Mouse (Mus musculus) c-Kit-positive CD71-positive TER-119-positive erythroid progenitor cells, embryonic 14.5 days (primary cell): ENCODE results near the gene Mmp15.
"Not testable (repeated sequence)": the region's sequence is repeated elsewhere in the genome, so short reads cannot be mapped to it uniquely, and the experiment has no call there.

Experiments used
- DNase-seq: peaks from one replicate; pipeline ENCODE4 v3.0.0-alpha.2; 2013; ENCODE audit warnings: low spot score

The Mmp15 gene

DNA sequence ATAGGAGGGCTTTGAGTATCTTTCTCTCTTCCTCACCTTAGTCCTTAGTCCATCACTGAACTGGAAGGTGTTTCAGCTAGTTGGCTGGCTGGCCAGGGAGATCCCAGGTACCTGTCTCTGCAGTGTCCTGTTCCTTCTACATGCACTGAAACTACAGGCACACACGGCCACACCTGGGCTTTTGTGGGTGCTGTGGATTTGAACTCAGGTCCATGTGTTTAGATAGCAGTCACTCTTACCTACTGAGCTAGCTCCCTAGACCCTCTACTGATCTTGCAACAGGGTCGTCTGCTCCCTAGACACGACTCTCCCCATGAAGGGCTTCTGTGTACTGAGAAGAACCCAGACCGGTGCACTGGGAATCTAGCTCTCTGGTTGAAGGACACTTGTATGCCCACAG, 25.0 kb downstream of the Mmp15 start:
- DNase-seq: no peak

DNA sequence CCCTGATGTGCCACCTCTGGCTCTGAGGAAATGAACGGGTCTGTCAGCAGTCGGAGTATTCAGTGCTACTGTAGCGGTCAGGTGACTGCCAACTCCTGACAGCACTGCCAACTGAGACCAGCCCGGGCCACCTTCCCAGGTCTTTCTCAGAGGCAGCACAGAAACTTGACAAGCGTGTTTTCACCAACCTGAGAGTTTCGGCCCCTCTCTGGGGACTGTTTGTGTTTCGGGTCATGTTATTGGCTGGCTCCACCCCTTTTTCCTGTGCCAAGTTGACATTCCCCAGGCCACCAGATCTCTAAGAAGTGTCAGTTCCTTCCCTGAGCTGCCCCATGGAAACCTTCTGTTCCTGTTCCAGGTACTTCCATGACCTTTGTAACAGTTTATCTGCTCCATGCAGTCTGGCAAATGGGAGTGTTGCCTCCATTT, 25.8 kb downstream of the Mmp15 start:
- DNase-seq: no peak

DNA sequence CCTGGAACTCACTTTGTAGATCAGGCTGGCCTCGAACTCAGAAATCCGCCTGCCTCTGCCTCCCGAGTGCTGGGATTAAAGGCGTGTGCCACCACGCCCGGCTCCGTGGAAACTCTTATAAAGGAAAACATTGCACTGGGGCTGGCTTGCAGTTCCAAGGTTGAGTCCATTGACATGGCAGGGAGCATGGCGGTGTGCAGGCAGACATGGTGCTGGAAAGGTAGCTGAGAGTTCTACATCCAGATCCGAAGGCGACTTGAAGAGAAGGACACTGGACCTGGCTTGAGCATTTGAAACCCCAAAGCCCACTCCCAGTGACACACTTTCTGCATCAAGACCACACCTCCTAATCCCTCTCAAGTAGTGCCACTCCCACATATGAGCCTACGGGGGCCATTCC, 26.9 kb downstream of the Mmp15 start:
- DNase-seq: not testable (repeated sequence)

DNA sequence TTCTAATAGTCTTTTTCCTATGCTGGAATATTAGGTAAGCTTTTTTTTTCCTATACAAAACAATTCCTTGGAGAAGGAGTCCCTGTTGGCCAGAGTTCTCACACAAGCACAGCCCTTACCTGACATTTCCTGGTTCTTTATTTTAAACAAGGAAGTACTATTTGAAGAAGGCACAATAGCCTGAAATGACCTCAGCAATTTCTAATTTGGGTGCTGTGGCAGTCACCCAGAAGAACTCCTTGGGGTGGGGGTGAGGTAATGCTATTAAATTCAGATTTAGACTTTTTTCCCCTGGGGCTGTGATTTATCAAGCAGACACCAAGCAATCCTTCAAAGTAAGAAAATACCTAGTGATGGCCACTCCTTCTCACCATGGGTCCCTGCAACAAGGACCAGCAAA, 28.9 kb downstream of the Mmp15 start:
- DNase-seq: no peak

DNA sequence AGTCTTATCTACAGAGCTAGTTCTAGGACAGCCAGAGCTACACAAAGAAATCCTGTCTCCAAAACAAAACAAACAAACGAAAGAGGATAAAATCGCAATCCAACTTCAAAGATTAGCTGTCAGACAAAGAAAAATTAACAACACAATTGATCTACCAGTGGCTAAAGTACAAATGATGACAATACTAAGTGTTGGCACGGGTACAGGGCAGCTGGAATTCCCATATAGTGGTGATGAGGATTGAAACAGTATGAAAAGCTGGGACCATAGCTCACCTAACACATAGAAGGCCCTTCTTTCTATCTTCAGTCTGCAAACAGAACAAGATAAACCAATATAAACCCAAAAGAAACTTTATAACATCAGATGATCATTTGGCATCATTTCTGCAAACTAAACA, 29.5 kb downstream of the Mmp15 start:
- DNase-seq: no peak

DNA sequence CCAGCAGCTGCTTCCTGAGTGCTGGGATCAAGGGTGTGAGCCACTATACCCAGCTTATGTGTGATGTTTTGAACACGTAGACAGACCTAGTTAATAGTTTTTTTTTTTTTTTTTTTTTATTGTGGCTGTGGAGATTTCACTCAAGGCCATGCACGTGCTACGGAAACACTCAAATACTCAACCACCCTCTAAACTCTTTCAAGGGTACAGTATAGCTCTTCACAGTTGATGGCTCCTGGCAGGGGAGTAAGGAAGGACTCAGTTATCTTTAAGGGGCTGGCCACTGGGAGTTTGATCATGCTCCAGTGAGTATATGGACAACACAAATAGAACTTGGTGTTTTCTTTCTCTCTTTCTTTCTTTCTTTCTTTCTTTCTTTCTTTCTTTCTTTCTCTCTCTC, 32.4 kb downstream of the Mmp15 start:
- no peak for DNase-seq

DNA sequence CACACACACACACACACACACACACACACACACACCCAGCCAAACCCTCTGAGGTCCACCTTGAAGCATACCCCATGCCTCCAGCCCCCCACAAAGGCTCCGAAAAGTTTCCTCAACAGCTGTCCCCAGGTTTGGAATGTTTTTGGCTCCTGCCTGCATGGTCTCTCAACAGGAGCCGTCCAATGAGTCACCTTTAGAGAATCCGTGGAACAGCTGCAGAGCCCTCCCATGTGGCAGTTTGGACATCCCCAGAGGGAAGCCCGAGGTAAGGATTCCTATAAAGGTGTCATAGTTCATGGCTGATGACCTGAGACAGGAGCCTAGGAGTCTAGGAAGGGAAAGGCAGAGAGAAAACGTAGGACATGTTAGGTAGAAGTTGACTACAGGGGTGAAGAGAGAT, 34.0 kb downstream of the Mmp15 start:
- DNase-seq: no peak

DNA sequence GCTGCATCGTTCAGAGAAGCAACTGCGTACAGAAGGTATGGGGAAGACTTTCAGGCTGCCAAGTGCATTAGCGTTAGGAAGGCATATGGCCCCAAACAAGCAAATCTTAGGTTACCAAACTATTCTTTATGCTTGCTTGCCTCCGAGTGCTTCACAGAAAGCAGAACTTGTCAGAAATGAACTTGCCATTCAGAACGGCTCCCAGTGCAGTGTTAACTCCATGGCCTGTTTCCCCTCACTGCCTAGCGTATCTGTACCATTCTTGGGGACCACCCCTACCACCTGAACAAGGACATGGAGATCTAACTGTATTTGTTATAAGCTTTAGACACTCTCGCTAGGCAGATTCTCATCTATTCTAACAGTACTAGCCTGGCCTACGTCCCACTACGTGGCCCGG, 35.2 kb downstream of the Mmp15 start:
- no peak for DNase-seq

DNA sequence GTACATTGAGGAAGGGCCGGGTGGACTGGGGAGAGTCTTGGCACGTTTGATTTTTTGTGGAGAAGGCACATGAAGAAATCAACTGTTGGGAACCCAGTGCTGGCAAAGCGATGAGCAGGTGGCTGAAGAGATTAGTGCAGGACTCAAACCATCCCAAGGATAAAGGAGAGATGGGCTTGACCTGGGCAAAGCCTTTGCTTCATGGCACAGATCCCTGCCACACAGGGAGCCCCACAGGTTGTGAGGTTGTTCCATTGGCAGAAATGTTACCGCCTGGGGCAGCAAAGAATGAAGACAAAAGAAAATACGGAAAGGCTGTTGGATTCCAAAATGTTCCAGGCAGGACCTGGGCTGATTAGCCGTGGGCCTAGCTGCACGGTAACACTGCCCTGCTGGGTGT, 35.9 kb downstream of the Mmp15 start:
- DNase-seq: no peak

DNA sequence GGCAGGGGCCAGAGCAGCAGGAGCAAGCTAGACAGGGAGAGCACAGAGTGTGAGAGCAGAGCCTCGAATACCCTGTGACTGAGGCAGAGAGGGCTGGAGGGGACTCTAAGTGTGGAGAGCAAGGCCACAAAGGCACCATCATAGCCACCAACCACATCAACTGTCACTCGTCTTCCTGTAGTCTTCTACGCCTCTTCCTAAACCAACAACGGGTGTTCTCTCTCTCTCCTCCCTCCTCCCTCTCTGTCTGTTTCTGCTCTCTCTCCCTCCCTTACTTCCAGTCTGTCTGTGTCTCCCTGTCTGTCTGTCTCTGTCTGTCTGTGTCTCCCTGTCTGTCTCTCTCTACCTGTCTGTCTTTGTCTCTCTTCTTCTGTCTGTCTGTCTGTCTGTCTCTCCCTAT, 38.2 kb downstream of the Mmp15 start:
- DNase-seq: no peak

DNA sequence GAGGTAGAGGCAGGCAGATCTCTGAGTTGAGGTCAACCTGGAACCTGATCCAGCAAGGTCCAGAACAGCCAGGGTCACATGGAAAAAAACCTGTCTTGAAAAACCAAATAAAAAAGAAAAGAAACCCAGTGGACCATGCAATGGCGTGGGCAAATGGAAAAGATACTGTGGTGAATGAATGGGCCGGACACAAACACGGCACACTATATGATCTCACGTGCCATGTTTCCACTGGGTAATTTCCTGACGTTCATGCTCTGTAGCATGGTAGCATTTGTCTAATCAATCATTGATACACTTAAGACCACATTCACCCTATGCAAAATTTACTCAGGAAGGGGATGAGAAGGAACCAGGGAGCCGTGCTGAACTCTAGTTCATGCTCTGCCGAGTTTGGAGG, 39.0 kb downstream of the Mmp15 start:
- DNase-seq: no peak

DNA sequence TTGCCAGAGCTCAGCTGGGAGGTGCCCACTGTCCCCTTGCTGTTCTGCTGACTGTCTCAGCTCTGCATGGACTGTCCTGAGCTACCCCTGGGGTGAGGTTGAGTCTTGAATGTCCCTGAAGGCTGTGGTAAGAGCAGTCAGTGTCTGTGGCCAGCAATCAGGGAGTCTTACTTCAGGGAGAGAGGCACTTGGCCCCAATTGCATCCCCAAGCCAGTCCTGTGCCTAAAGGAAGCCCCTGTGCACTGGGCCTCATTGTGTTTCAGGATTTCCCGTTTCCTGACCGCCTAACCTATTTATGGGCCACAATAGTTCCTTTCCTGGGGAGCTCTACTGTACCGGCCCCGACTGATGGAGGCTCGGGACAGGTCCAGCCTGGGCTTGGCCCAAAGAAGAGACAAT, 40.5 kb downstream of the Mmp15 start:
- no peak for DNase-seq

DNA sequence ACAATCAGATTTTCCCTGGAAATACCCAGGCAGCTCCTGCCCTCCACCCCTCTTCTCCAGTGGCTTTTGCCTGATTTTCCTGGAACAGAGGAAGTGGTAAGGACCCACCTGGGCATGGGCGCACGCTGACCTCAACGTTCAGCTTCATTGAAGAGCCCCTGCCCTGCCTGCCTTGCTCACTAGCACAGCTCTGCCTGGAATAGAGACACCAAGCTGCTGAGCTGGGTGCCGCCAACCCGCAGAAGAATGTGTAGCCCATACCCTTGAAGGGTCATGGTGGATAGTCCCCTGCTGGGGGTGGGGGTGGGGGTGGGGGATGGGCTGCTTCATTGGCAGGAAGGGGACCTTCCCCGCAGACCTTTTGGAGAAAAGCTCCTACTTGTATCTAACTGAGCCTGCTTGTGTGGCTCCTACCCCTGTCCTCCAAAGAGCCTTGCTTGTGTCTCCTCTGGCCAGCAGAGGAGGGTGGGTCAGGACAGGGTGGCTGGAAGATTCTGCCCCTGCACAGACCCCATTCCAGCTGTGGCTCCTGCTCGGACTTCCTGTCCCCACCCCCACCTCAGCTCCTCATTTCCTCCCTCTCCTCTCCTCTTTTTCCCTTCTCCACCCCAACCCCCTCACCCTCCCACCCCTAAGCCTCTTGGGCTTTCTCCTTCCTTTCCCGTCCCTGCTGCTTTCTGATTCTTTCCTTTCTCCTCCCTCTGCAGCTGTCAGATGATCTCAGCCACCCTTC, 43.3 kb downstream of the Mmp15 start:
- no peak for DNase-seq

DNA sequence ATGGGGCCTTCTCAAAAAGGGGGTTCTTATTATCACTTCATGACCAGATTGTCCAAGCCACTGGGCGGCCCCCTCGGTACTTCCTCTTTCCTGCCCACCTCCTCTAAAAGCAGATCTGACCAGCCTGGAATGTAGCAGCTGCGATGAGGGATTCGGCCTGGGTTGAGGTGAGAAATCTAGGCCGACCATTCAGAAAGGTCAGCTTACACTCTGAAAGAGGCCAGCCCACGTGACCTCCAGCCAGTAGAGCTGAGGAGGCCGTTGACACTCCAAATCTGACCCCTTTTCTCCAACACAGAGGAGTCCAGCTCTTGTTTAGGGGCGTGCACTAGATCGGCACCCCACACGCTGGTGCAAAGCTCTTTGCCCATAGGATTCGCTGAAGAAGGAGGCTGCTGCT, 44.7 kb downstream of the Mmp15 start:
- DNase-seq: no peak

DNA sequence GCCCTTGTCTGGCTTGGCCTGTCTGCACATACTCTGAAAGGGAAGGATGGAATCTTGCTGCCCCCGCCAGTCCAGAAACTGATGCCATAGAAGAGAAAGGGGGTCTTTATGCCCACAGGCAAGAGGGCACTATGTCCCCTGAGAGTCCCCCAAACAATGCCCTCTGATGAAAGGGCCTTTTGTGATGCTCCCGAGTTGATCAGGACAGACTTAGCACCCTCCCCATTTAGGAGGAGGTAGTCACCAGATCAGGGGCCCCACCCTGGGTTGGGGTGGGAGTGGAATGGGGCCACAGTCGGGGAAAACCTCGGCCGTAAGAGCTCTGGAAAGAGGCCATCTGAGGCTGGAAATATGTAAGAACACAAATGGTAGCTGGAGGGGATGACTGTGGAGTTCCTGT, 45.1 kb downstream of the Mmp15 start:
- DNase-seq: no peak

DNA sequence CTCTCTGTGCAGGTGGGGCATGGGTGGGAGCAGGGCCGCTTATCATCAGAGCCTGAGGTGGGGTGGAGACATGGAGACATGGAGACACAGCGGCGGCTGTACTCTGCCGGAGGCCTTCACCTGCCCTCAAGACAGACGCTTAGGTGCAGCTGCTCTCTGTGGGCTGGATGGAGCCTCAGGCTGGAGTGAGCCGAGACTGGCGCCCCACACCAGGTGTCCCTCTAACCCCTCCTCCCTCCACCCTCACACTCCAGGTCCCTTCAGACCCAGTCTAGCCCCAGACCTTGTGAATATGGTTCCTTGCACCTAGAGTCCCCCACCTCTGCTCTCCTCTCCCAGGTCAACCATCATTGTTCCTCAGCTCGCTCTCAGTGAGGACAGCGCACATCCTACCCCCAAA, 47.1 kb downstream of the Mmp15 start:
- no peak for DNase-seq

DNA sequence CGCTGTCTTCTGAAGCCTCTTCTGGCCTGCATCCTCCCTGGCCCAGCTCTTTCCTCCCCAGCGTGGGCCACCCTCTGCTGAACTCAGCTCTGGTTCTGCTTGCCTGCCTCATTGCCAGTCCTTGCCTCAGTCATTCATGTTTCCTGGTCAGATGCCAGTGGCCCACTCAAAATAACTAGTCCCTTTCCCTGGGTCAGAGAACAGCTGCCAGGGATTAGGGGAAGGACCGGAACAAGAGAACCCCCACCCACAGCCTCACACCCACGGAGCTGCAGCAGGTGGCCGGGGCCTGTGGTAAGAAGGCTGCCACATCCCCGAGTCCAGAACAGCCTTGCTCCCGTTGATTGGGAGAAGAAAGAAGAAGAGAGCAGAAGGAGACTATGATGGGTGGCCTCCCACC, 49.0 kb downstream of the Mmp15 start:
- DNase-seq: no peak

DNA sequence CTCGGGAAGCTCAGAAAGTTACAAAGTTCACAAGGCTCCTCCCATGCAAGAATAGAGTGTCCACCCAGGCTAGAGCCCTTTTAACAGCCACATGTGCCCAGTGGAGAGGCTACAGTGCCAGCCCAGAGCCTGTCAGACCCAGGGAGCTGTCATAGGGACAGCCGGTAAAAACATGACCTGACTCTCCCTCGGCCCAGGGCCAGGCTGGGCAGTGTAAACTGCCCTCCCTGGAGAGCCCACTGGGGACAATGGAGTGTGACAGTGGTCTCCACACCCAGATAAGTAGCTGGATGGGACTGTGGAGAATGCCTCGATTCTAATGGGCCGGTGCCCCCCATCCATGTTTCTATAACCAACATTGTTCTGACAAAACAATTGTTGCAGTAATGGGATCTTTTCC, 57.5 kb downstream of the Mmp15 start:
- DNase-seq: no peak

DNA sequence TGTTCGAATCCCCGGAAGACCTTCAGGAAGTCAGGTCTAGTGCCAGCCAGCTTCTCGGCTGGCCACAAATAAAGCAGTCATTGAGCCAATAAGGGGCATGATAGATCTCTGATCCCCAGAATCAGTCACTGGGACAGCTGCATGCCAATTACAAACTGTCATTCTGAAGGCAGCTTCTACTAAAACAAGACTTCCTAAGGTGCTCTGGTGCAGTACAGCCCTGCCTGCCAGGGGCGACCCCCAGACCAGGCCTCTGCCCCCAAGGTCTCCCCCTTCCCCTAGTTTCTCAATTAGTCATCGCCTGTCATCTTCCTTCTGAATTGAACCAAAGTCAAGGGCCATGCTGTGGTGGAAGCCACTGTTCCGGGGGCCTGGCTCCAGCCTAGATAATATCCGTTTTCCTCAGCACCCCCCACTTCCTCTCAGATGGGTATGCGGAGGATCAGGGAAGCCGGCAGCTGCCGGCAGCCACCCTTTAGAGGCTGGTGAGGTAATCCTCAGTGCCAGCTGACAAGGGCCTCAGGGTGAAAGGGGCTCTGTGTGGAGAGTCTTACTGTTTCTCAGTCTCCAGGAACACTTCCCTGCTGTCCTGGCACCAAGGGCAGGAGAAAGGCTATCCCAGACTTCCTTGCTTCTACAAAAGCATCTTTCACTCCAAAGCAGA, 59.4 kb downstream of the Mmp15 start:
- no peak for DNase-seq

DNA sequence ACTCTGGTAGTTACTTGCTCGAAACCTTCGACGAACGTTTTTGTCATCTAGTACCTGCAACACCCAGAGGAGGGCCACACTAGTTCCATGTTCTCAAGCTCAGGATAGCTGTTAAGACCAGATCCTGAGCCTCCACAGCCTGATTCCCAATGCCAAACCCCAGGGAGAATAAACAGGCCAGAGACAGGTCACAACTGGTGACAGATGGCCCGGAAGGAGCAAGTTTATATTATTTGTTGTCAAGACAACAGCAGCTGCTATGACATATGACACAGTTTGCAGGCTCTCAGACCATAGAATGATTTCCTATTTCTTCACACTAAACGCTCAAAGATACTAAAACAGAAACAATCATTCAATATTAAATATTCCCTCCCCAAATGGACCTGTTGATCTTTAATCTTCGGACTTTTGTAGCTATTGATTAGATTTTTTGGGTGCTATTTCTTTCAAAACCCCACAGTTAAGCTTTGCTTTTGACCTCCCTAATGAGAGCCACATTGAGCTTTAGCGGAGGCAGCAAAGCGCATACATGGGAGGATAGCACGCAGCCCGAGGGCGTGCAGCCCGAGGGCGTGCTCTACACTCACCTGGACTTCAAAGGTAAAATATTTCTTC, 70.2 kb downstream of the Mmp15 start:
- no peak for DNase-seq
